Mouse (Mus musculus) urinary bladder, postnatal 4 days (tissue): ENCODE data around the gene Gm11037.

Source experiments
- DNase-seq, 2 experiments: peaks; one replicate each; pipeline ENCODE4 v3.0.0; 2021 to 2022; ENCODE audit warnings: low spot score in 2 of 2

Gene Gm11037

GRCm38 (mm10) chr2:131132930-131133547, at the start of gene Gm11037:
Gene Gm11037 (plus strand): TSS chr2:131133497.
- DNase-seq, result peak; percentile 5 to 47

GRCm38 (mm10) chr2:131084206-131084605, 49.1 kb upstream of the Gm11037 start:
- no peak for DNase-seq

- no peak for DNase-seq
Observed at GRCm38 (mm10) chr2:131086667-131087390, 46.5 kb upstream of the Gm11037 start, which contains the start of gene Siglec1. Gene Siglec1 (minus strand): TSS chr2:131086765.

GRCm38 (mm10) chr2:131088581-131088980, 44.7 kb upstream of the Gm11037 start:
- no peak for DNase-seq

GRCm38 (mm10) chr2:131089634-131090033, 43.7 kb upstream of the Gm11037 start:
- DNase-seq, result no peak

- DNase-seq, result peak in 1 of 2 experiments; percentile 56
Observed at GRCm38 (mm10) chr2:131090852-131091251, 42.4 kb upstream of the Gm11037 start.

- DNase-seq, result no peak
Observed at GRCm38 (mm10) chr2:131093577-131093976, 39.7 kb upstream of the Gm11037 start.

GRCm38 (mm10) chr2:131094823-131095222, 38.5 kb upstream of the Gm11037 start:
- DNase-seq, result peak; percentile 66 to 79

GRCm38 (mm10) chr2:131096101-131096795, 37.0 kb upstream of the Gm11037 start:
- DNase-seq, result peak; percentile 54 to 59

- DNase-seq, result no peak
Observed at GRCm38 (mm10) chr2:131097087-131097486, 36.2 kb upstream of the Gm11037 start.

GRCm38 (mm10) chr2:131101530-131101929, 31.8 kb upstream of the Gm11037 start:
- no peak for DNase-seq

- DNase-seq, result peak; percentile 18 to 57
Observed at GRCm38 (mm10) chr2:131104021-131104420, 29.3 kb upstream of the Gm11037 start.

GRCm38 (mm10) chr2:131105061-131105460, 28.2 kb upstream of the Gm11037 start:
- DNase-seq, result peak in 1 of 2 experiments; percentile 38

- DNase-seq, result peak; percentile 13 to 43
Observed at GRCm38 (mm10) chr2:131105989-131106388, 27.3 kb upstream of the Gm11037 start.

GRCm38 (mm10) chr2:131118968-131119574, 14.2 kb upstream of the Gm11037 start:
- DNase-seq, result peak in 1 of 2 experiments; percentile 44

- peak in 1 of 2 experiments; percentile 52 for DNase-seq
Observed at GRCm38 (mm10) chr2:131124166-131124565, 9.1 kb upstream of the Gm11037 start.

GRCm38 (mm10) chr2:131125157-131125963, 7.9 kb upstream of the Gm11037 start:
- peak in 1 of 2 experiments; percentile 41 for DNase-seq

- DNase-seq, result peak; percentile 13 to 50
Observed at GRCm38 (mm10) chr2:131125964-131126815, 7.1 kb upstream of the Gm11037 start.

GRCm38 (mm10) chr2:131127161-131127730, 6.1 kb upstream of the Gm11037 start, which contains the start of gene Hspa12b:
Gene Hspa12b (plus strand): TSS chr2:131127280.
- DNase-seq, result peak; percentile 74

GRCm38 (mm10) chr2:131128211-131128610, 5.1 kb upstream of the Gm11037 start:
- DNase-seq, result peak; percentile 17 to 57
